Mouse (Mus musculus): ENCODE results near the gene Avpi1. TPM values are rescaled to one million over a fixed set of nuclear protein-coding genes. Genes with fewer than 3 reads are reported as not detected.
"Not testable (repeated sequence)": the region's sequence is repeated elsewhere in the genome, so short reads cannot be mapped to it uniquely, and the experiment has no call there.

Avpi1 gene
- polyA plus RNA-seq, 1 experiment: 31.3 TPM

DNA sequence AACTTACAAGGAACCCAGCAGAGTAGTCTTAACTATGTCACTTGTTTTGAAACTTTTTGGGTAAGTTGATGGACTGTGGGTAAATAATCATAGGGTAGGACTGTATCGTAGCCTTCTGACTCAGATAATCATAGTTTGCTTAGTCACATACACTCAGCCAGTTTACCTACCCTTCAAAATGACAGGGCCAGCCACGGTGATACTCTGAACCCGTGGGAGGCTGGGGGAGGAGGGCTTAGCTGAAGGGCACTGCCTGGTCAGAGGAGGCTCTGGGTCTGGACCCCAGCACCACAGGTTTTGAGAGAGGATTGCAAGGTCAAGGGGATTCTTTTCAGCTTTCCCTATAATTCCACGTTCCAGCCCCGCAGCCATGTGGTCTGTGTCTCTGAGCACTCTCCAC lies 10.3 kb downstream of the Avpi1 start:
- DNase-seq (ENCODE audit: extremely low spot score in 1 of 2, low spot score in 1 of 2): no peak

- DNase-seq (ENCODE audit: extremely low spot score in 1 of 2, low spot score in 1 of 2): no peak
These were observed 10.7 kb downstream of the Avpi1 start for GRCm38 (mm10) chr19:42118142-42118541.

DNA sequence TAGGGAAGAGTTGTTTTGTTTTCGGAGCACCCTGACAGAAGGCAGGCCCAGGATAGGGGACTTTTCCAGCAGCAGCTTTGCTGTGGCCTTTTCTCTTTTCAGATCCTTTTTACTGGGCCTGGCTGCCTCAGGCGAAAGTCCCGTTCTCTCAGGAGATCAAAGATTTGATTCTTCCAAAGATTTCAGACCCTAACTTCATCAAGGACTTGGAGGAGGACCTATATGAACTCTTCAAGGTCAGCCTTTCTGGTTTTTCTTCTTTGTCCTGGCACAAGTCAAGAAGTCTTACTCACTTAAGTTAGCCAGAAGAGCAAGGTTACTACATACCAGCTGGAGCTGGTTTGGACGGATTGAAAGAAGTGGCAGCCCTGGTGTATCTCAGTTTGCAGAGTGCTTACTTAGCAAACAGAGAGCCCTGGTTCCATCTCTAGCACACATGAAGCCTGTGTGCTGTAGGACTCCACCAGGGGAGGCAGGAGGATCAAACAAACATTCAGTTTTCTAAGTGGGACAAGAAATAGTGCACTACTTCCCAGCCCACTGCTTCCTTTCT lies 13.0 kb downstream of the Avpi1 start:
- no peak for DNase-seq (ENCODE audit: extremely low spot score in 1 of 2, low spot score in 1 of 2)

DNA sequence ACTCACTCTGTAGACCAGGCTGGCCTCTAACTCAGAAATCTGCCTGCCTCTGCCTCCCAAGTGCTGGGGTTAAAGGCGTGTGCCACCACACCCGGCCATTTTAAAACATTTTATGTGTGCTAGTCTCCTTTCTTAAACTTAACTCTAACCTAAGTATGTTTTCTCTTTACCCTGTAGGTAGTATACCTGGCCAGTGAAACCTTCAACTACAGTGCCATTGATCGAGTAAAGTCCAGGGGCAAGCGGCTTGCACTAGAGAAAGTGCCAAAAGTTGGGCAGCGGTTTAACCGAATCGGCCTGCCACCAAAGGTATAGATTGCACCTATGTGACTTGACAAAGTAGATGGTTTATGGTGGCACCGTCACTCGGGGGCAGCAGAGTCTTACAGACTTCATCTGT lies 24.2 kb downstream of the Avpi1 start:
- DNase-seq (ENCODE audit: extremely low spot score in 1 of 2, low spot score in 1 of 2): no peak

- no peak for DNase-seq (ENCODE audit: extremely low spot score in 1 of 2, low spot score in 1 of 2)
These were observed 29.5 kb downstream of the Avpi1 start for GRCm38 (mm10) chr19:42099406-42099805.

GRCm38 (mm10) chr19:42090637-42091141 lies 38.2 kb downstream of the Avpi1 start:
- peak in 1 of 2 experiments; percentile 13 for DNase-seq (ENCODE audit: extremely low spot score in 1 of 2, low spot score in 1 of 2)

- DNase-seq (ENCODE audit: extremely low spot score in 1 of 2, low spot score in 1 of 2): peak; percentile 100
These were observed 38.9 kb downstream of the Avpi1 start, which contains the start of gene Pi4k2a for GRCm38 (mm10) chr19:42089748-42090595. Gene Pi4k2a (plus strand): TSS chr19:42090470.

DNA sequence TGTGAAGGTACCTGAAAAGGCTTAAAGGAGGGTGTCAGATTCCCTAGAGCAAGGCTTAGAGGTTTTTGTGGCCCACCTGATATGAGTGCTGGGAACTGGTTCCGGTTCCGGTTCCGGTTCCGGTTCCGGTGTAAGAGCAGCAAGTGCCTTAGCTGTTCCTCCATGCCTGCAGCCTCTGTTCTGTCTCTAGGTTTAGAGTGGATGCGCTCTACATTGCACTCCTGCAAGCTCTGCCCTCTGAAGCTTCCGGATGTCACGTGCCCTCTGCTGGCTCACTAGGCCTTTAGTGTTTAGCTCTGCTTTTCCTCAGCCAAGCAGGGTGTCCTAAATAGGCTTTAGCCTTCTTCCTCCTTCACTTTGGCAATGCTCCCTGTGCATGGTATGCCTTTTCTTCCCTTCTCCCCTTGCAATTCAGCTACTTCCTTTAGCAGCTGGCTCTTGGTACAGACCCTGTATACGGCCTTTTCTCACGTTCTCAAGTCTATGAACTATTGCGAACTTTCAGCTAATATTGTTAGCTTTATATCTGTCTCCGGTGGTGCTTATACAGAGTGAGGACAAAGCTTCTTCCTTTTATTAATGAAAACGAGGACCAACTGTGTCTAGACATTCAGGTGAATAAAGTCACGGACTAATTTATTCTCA lies 39.6 kb downstream of the Avpi1 start:
- peak; percentile 34 to 66 for DNase-seq (ENCODE audit: extremely low spot score in 1 of 2, low spot score in 1 of 2)

DNA sequence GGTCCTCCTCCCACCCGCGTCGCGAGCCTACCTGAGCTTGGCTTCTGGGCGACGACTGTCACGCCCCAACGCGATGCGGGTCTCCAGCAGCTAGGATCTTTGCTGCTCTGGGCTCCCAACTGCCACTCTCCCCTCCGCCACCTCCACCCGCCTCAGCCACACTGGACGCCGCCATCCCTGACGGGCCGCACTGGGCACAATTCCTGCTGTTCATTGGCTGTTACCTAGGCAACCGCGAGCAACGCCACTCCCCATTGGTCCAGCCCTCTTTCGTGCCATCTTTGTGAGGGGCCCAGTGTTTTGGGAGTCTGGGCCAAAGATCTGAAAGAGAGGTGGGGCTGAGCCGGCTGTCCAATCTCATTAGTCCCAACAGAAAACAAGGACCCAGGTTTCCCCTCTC lies 42.7 kb downstream of the Avpi1 start, which contains the start of gene Morn4:
TSS of gene Morn4 (minus strand) at position 192 of the 400 bp plus-strand sequence.
- DNase-seq (ENCODE audit: extremely low spot score in 1 of 2, low spot score in 1 of 2): peak; percentile 90 to 96

DNA sequence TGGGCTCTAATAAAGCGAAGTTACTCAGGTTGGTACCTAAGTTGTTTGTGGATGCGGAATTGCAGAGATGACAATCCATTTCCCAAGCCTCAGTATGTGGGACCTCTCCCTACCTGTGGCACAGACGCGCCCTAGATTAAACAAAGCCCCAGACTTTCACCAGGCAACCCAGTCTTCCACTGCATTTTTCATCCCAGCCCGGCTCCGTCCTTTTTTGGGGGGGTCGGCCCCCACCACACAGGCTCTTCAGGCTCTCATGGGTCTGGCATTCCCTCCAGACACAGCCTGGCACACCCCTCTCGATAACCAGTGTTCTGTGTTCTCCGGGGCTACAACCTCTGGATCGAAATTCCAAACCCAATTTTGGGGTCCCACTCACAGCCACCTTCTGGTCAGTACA lies 43.2 kb downstream of the Avpi1 start:
- DNase-seq (ENCODE audit: extremely low spot score in 1 of 2, low spot score in 1 of 2): no peak

- not testable (repeated sequence) for DNase-seq (ENCODE audit: extremely low spot score in 1 of 2, low spot score in 1 of 2)
These were observed 47.2 kb downstream of the Avpi1 start for GRCm38 (mm10) chr19:42081613-42082012.

GRCm38 (mm10) chr19:42080469-42080868 lies 48.4 kb downstream of the Avpi1 start:
- DNase-seq (ENCODE audit: extremely low spot score in 1 of 2, low spot score in 1 of 2): no peak

DNA sequence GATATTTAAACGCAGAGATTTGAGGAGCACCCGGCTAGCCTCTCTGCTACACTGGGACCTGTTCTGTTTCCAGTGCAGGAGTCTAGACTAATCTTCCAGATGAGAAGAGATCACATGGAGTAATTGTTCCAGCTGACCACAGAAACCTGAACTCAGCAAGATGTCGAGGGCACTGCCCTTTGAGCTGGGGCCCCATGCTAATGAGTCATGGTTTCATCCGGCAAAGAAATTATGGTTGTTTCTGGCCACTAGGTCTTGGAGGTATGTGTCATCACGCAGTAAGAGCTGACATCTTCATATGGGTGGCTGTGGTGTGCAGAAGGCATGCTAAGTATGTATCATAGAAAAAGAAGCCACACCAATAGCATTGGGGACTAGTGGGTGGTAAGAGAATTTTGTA lies 48.9 kb downstream of the Avpi1 start:
- DNase-seq (ENCODE audit: extremely low spot score in 1 of 2, low spot score in 1 of 2): no peak

GRCm38 (mm10) chr19:42079006-42079405 lies 49.9 kb downstream of the Avpi1 start:
- no peak for DNase-seq (ENCODE audit: extremely low spot score in 1 of 2, low spot score in 1 of 2)

GRCm38 (mm10) chr19:42078566-42078965 lies 50.3 kb downstream of the Avpi1 start:
- DNase-seq (ENCODE audit: extremely low spot score in 1 of 2, low spot score in 1 of 2): no peak

GRCm38 (mm10) chr19:42075992-42076391 lies 52.9 kb downstream of the Avpi1 start:
- DNase-seq (ENCODE audit: extremely low spot score in 1 of 2, low spot score in 1 of 2): no peak

GRCm38 (mm10) chr19:42075051-42075450 lies 53.8 kb downstream of the Avpi1 start:
- no peak for DNase-seq (ENCODE audit: extremely low spot score in 1 of 2, low spot score in 1 of 2)
